Mouse (Mus musculus): ENCODE results near the gene Nfe2l3. TPM values are rescaled to one million over a fixed set of nuclear protein-coding genes. Genes with fewer than 3 reads are reported as not detected.

The Nfe2l3 gene
- polyA plus RNA-seq, 1 experiment from 2014 or later: 2.0 TPM

Other genes starting within 250 kb of the Nfe2l3 start
- 1,335 and 1,445 TPM in 2 replicates for gene Hnrnpa2b1, start 37.2 kb downstream of the Nfe2l3 start, polyA plus RNA-seq (2016; fragmentation: Nextera tagmentation; extraction: Ambion mirVana)
- gene Cbx3, start 37.7 kb downstream of the Nfe2l3 start, polyA plus RNA-seq (2016; fragmentation: Nextera tagmentation; extraction: Ambion mirVana): 382 and 501 TPM in 2 replicates
- gene Snx10, start 91.2 kb downstream of the Nfe2l3 start, polyA plus RNA-seq (2016; fragmentation: Nextera tagmentation; extraction: Ambion mirVana): 24.5 and 24.8 TPM in 2 replicates

Measured in heart, embryonic 10.5 days (tissue).